ENCODE assay signal across 24 mouse cellular contexts in the genomic region with DNA sequence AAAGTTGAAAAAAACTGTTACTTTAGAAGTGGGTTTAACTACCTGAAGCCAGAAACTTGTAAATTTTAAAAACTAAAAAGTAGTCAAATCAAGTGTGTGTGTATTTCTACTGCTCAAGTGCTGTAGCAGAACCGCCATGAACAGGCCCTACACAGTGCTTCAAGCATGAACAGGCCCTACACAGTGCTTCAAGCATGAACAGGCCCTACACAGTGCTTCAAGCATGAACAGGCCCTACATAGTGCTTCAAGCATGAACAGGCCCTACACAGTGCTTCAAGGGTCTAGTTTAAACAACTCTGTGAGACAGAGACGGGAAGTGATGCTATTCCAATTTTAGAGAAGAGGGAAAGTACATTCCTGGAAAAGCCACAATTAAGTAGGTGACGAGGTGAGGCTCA.
"Had no signal": no experiment of that assay in that cellular context is flagged by ENCODE, and none has a peak within 500 bp of the region (broad histone marks: within the 10 kb centered on the region; RNA-seq: fewer than 3 reads in every experiment).

No protein-coding gene starts in this region.

- H3K27ac ChIP-seq: heart, embryonic 10.5 days; hindbrain, embryonic 13.5 days; hindbrain, embryonic 15.5 days; hindbrain, postnatal 0 days; kidney, embryonic 15.5 days; kidney, postnatal 0 days; limb, embryonic 13.5 days; limb, embryonic 15.5 days had no signal

- H3K4me1 ChIP-seq: heart, embryonic 10.5 days; heart, embryonic 12.5 days; hindbrain, embryonic 13.5 days; hindbrain, embryonic 15.5 days; kidney, embryonic 15.5 days; limb, embryonic 13.5 days; limb, embryonic 15.5 days had no signal

- H3K4me2 ChIP-seq: heart, embryonic 12.5 days; hindbrain, embryonic 13.5 days; hindbrain, embryonic 15.5 days; kidney, embryonic 15.5 days; limb, embryonic 13.5 days; limb, embryonic 15.5 days had no signal

- H3K4me3 ChIP-seq: heart, embryonic 10.5 days; heart, embryonic 12.5 days; hindbrain, embryonic 13.5 days; hindbrain, embryonic 15.5 days; kidney, embryonic 15.5 days; limb, embryonic 13.5 days; limb, embryonic 15.5 days had no signal

- H3K9ac ChIP-seq: forebrain, postnatal 0 days; heart, embryonic 12.5 days; hindbrain, embryonic 13.5 days; hindbrain, embryonic 15.5 days; kidney, embryonic 15.5 days; limb, embryonic 13.5 days; limb, embryonic 15.5 days had no signal

- H3K27me3 ChIP-seq: heart, embryonic 12.5 days; hindbrain, embryonic 13.5 days; hindbrain, embryonic 15.5 days; kidney, embryonic 15.5 days; limb, embryonic 13.5 days; limb, embryonic 15.5 days had no signal

- DNase-seq: forebrain, postnatal 0 days; gastrocnemius, postnatal 14 days; gastrocnemius, postnatal 36 days; heart, adult 18-20 months; heart, postnatal 10 days; heart, postnatal 36 days; kidney, adult 11 months; kidney, adult 2 months; kidney, adult 9 months; kidney, postnatal 14 days; kidney, postnatal 36 days; layer of hippocampus, adult 9-11 months; layer of hippocampus, postnatal 36 days; left cerebral cortex, postnatal 4 days had no signal

- H3K9me3 ChIP-seq: heart, embryonic 10.5 days; heart, embryonic 12.5 days; hindbrain, embryonic 13.5 days; hindbrain, embryonic 15.5 days; kidney, embryonic 15.5 days; limb, embryonic 13.5 days; limb, embryonic 15.5 days had no signal

- ATAC-seq: forebrain, postnatal 0 days; hindbrain, postnatal 0 days; intestine, embryonic 16.5 days had no signal
